Mouse (Mus musculus): Measurements from ENCODE around the gene Tspan11.

Tspan11 gene

GRCm38 (mm10) chr6:127996928-127997327 lies 109.5 kb downstream of the Tspan11 start:
- no peak for DNase-seq

GRCm38 (mm10) chr6:127999118-127999517 lies 111.7 kb downstream of the Tspan11 start:
- no peak for DNase-seq

GRCm38 (mm10) chr6:128000777-128001176 lies 113.4 kb downstream of the Tspan11 start:
- no peak for DNase-seq

- DNase-seq: no peak
These were observed 114.2 kb downstream of the Tspan11 start for GRCm38 (mm10) chr6:128001587-128001986.

GRCm38 (mm10) chr6:128002104-128002503 lies 114.7 kb downstream of the Tspan11 start:
- no peak for DNase-seq

GRCm38 (mm10) chr6:128002667-128003066 lies 115.3 kb downstream of the Tspan11 start:
- no peak for DNase-seq

- DNase-seq: no peak
These were observed 116.2 kb downstream of the Tspan11 start for GRCm38 (mm10) chr6:128003542-128003941.

Measured in liver (tissue).